Mouse (Mus musculus) neural tube, embryonic 10.5 days (tissue): ENCODE results near the gene Pbxip1.

Experiments
- DNase-seq: peaks from one replicate; pipeline ENCODE4 v3.0.0-alpha.2; 2017; ENCODE audit warnings: low spot score; ENCODE audit errors: extremely low spot score

Gene Pbxip1

DNA sequence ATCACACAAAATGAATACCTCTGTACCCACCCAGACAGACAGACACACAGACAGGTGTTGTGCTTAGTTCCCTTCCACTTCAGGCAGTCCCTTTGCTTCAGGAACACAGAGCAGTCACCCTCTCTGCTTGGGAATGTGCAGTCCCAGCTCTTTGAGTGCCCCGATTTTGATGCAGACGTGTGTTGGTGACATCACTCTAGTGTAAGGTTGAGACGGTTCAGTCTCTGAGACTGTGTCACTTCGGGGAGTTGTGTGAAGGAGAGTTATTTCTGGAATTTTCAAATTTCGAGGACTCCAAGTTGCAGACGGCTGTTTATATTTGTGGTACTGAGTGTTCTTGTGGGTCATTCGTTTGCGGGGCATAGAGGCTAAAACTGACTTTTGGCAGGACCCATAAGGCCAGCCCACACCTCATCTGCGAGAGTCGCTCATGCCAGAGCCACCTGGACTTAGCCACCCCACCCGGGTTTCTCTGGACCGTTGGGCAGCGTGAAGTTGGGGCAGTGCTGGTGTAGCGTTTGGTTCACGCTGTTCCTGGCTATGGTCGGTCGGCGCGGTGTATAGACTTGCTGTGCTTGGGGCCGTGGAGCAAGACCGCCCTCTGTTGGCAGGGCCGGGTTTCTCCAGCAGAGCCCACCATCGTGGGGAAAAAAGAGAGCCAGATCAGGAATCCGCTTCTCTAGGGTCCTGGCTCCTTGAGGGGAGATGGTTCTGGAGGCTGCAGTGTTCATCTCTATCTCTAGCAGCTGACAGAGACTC lies 48.4 kb downstream of the Pbxip1 start:
- DNase-seq = peak; percentile 80

DNA sequence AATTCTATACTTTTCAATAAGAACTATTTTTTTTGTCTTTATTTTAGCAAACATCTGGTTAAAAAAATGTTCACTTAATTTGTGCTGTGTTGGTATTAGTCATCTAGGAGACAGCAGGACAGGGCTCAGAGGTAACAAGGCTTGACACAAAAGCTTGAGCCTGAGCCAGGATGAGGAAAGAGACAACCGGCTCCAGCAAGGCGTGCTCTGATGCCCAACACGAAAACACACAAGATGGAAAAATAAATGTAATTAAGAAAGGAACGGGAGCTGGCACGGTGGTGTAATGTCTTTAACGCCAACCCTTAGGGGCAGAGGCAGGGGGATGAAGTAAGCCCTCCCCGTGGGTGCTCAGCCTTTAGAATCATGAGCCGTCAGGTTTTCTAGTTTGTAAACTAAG lies 49.6 kb downstream of the Pbxip1 start:
- DNase-seq = no peak

DNA sequence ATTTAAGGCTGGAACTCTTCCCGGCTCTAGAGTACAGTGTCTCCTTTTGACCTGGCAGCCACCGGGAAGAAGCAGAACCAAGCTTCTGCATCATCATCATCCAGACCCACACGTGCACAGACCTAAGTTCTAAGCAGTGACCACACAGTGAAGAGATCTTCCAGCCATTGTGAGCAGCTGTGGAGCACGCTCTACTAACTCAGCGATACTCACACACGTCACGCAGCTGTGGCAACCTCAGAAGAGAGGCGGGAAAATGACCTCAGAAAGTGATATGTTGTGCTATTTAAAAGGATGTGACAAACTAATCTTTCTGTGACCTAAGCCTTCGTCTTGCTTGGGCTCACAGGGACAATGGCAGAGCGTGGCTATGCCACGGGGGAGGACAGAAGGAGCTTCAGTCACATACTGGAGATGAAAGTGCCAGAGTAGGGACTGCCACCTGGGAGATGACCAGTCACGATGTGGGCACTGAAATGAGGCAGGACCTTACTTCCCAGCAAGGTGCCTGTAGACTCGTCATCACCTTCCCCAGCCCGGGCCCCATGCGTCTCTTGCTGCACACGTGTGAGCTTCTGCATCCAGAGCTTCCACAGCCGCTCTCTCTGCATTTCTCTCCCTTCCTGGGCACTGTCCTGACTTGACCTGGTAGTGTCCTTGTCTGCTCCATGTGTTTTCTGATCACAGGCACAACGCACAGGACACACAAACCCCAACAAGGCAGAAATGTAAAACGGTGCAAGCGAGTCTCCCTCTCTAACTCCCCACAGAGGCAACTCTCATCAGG lies 50.6 kb downstream of the Pbxip1 start:
- DNase-seq = no peak

DNA sequence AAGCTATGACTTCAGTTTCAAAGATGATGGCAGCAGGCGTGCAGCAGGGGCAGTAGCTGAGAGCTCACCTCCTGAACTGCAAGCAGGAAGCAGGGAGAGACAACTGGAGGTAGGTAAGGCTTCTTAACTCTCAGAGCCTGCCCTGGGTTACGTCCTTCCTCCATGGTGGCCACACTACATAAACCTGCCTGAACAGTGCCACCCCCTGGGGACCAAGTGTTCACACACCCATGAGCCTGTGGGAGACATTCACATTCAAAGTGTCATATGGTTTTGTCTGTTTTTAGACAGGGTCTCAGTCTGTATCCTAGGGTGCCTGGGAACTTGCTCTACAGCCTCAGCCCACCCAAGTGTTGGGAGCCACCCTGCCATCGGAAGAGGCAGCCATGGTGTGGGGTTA lies 54.3 kb downstream of the Pbxip1 start:
- no peak for DNase-seq

DNA sequence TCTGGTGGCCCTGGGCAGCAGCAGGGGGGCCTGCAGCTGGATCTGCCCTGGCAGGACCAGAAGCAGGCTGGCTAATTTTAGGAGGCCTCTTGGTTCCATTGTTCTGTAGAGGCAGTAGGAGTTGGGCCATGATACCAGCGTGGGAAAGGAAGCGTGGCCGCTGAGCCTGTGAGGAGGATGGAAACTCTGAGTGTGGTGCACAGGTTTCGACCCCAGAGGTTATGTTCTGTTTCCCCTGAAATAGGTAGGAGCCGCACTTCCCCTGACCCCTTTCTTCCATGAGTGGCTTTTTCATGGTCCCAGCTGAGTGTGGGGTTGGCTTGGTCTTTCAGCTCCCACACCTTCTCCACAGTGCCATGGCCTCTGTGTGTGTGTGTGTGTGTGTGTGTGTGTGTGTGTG lies 55.1 kb downstream of the Pbxip1 start:
- no peak for DNase-seq

DNA sequence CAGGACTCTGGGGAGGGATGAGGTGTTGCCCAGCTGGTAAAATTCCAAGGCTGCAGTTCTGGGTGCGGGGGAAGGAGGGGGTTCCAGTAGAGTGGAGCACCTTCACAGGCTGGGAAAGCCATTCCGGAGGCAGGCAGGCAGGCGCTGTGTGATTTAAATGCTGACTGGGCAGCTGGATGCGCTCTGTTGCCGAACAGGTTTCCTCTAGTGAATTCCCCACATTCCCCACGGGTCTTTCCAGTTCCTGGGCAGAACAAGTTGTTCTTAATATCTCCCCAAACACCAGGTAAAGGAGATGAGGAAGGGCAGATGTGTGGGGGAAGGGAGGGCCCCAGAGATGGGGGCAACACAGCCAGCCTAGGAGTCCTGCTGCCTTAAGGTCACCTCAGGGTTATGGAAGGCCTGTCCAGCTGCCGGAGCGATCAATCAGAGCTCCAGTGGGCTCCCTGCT lies 56.2 kb downstream of the Pbxip1 start:
- DNase-seq = peak; percentile 40

DNA sequence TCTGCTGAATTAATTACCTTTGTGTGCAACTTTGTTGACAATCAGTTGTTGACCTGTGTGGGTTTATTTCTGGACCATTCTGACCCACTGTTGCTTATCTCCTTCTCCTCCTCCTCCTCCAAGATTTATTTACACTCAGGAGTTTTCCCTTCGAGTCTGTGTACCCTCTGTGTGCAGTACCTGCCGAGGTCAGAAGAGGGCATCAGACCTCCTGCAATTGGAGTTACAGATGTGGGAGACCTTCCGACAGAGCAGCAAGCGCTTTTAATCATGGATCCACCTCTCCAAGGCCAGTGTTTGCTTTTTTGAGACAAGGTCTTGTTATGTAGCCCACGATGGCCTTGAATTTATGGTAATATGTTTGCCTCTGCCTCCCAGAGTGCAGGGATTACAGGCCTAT lies 58.1 kb downstream of the Pbxip1 start:
- no peak for DNase-seq

DNA sequence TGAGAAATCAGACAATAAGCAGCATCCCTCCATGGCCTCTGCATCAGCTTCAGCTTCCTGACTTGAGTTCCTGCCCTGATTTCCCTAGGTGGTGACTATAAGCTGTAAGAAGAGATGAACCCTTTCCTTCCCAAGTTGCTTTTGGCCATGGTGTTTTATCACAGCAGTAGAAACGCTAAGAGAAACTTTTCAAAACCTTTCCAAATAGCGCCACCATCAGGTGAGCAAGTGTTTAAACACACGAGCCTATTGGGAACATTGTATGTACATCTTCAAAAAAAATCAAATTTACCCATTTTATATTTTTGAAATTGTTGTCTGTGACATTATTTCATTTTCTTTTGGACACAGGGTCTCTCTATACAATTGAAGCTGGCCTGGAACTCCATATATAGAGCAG lies 59.9 kb downstream of the Pbxip1 start:
- DNase-seq = no peak

DNA sequence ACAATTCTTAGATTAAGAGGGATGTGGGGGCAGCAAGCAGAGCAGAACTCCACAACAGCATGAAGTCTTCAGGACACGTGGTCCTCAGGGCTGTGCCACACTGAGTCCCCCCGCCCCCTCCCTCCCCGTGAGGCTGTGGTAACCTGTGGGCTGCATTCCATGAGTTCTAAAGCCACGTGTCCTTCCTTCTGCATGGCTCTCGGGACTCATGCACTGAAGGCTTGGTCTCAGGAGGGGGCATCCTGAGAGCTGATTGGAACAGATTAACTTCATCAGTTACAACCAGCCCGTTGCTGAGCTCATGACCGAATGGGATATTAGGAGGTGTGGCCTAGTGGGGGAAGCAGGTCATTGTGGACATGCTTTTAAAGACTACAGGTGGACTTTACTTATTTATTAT lies 63.2 kb downstream of the Pbxip1 start:
- DNase-seq = no peak
